Mouse (Mus musculus): ENCODE data around the gene H2-Aa. TPM values are rescaled to one million over a fixed set of nuclear protein-coding genes. Genes with fewer than 3 reads are reported as not detected.

H2-Aa gene
- polyA plus RNA-seq, 1 experiment from 2014 or later, result not detected

- H3K4me1 ChIP-seq (ENCODE audit: control insufficient read depth, insufficient read depth, low read length), result no peaks in the 10 kb centered on the region
- no peak overlapping the region for H3K4me3 ChIP-seq (ENCODE audit: low read depth, low read length)
- no peak overlapping the region for H3K27ac ChIP-seq (ENCODE audit: low read depth, low read length)
- H3K27me3 ChIP-seq (ENCODE audit: control insufficient read depth, insufficient read depth, low read length), result peaks cover 6% of the 10 kb centered on the region
- ATAC-seq (replicated peaks; ENCODE audit: insufficient number of reproducible peaks, low FRiP score, low TSS enrichment), result no peak
- no peaks in the 10 kb centered on the region for H3K9me3 ChIP-seq (replicated peaks; ENCODE audit: control insufficient read depth, low read length)
- no peak overlapping the region for H3K9ac ChIP-seq (ENCODE audit: low read depth, low read length)
- no peaks in the 10 kb centered on the region for H3K36me3 ChIP-seq (ENCODE audit: control insufficient read depth, insufficient read depth, low read length)
- H3K4me2 ChIP-seq, result no peak overlapping the region
Measured at GRCm38 (mm10) chr17:34295307-34295706, 7.7 kb upstream of the H2-Aa start.

GRCm38 (mm10) chr17:34294249-34294648 lies 6.6 kb upstream of the H2-Aa start:
- Histone ChIP-seq H3K4me3 (ENCODE audit: low read depth, low read length) (no peak overlapping the region), H3K27me3 (ENCODE audit: control insufficient read depth, insufficient read depth, low read length) (peaks cover 6% of the 10 kb centered on the region), H3K4me1 (ENCODE audit: control insufficient read depth, insufficient read depth, low read length) (no peaks in the 10 kb centered on the region), H3K4me2 (no peak overlapping the region), H3K9me3 (replicated peaks; ENCODE audit: control insufficient read depth, low read length) (no peaks in the 10 kb centered on the region), H3K27ac (ENCODE audit: low read depth, low read length) (no peak overlapping the region), H3K36me3 (ENCODE audit: control insufficient read depth, insufficient read depth, low read length) (no peaks in the 10 kb centered on the region), H3K9ac (ENCODE audit: low read depth, low read length) (no peak overlapping the region)
- WGBS (ENCODE audit: insufficient replicate concordance), result 63% methylated on average over 4 of the region's 4 CpGs
- no peak for ATAC-seq (replicated peaks; ENCODE audit: insufficient number of reproducible peaks, low FRiP score, low TSS enrichment)

GRCm38 (mm10) chr17:34293533-34293932 lies 5.9 kb upstream of the H2-Aa start:
- Histone ChIP-seq H3K4me2 (no peak overlapping the region), H3K9ac (ENCODE audit: low read depth, low read length) (no peak overlapping the region), H3K36me3 (ENCODE audit: control insufficient read depth, insufficient read depth, low read length) (no peaks in the 10 kb centered on the region), H3K4me1 (ENCODE audit: control insufficient read depth, insufficient read depth, low read length) (no peaks in the 10 kb centered on the region), H3K27ac (ENCODE audit: low read depth, low read length) (no peak overlapping the region), H3K9me3 (replicated peaks; ENCODE audit: control insufficient read depth, low read length) (no peaks in the 10 kb centered on the region), H3K4me3 (ENCODE audit: low read depth, low read length) (no peak overlapping the region), H3K27me3 (ENCODE audit: control insufficient read depth, insufficient read depth, low read length) (peaks cover 5% of the 10 kb centered on the region)
- 37% methylated on average over 2 of the region's 2 CpGs for WGBS (ENCODE audit: insufficient replicate concordance)
- no peak for ATAC-seq (replicated peaks; ENCODE audit: insufficient number of reproducible peaks, low FRiP score, low TSS enrichment)

- H3K4me3 ChIP-seq (ENCODE audit: low read depth, low read length), result no peak overlapping the region
- ATAC-seq (replicated peaks; ENCODE audit: insufficient number of reproducible peaks, low FRiP score, low TSS enrichment), result no peak
- H3K9me3 ChIP-seq (replicated peaks; ENCODE audit: control insufficient read depth, low read length), result no peaks in the 10 kb centered on the region
- H3K4me2 ChIP-seq, result no peak overlapping the region
- H3K36me3 ChIP-seq (ENCODE audit: control insufficient read depth, insufficient read depth, low read length), result no peaks in the 10 kb centered on the region
- H3K27ac ChIP-seq (ENCODE audit: low read depth, low read length), result no peak overlapping the region
- peaks cover 3% of the 10 kb centered on the region; the same call in 1 of the 2 replicates for H3K27me3 ChIP-seq (ENCODE audit: control insufficient read depth, insufficient read depth, low read length)
- no peaks in the 10 kb centered on the region for H3K4me1 ChIP-seq (ENCODE audit: control insufficient read depth, insufficient read depth, low read length)
- 86% methylated on average over 4 of the region's 4 CpGs for WGBS (ENCODE audit: insufficient replicate concordance)
- H3K9ac ChIP-seq (ENCODE audit: low read depth, low read length), result no peak overlapping the region
Measured at GRCm38 (mm10) chr17:34292570-34292969, 4.9 kb upstream of the H2-Aa start.

- WGBS (ENCODE audit: insufficient replicate concordance), result 16% methylated on average over 8 of the region's 8 CpGs
- no peak overlapping the region for H3K27ac ChIP-seq (ENCODE audit: low read depth, low read length)
- H3K9ac ChIP-seq (ENCODE audit: low read depth, low read length), result no peak overlapping the region
- no peaks in the 10 kb centered on the region for H3K9me3 ChIP-seq (replicated peaks; ENCODE audit: control insufficient read depth, low read length)
- no peak for ATAC-seq (replicated peaks; ENCODE audit: insufficient number of reproducible peaks, low FRiP score, low TSS enrichment)
- H3K27me3 ChIP-seq (ENCODE audit: control insufficient read depth, insufficient read depth, low read length), result peaks cover under 1% of the 10 kb centered on the region; the same call in 1 of the 2 replicates
- H3K4me3 ChIP-seq (ENCODE audit: low read depth, low read length), result no peak overlapping the region
- H3K4me1 ChIP-seq (ENCODE audit: control insufficient read depth, insufficient read depth, low read length), result no peaks in the 10 kb centered on the region
- no peaks in the 10 kb centered on the region for H3K36me3 ChIP-seq (ENCODE audit: control insufficient read depth, insufficient read depth, low read length)
- no peak overlapping the region for H3K4me2 ChIP-seq
Measured at GRCm38 (mm10) chr17:34291609-34292008, 4.0 kb upstream of the H2-Aa start.

GRCm38 (mm10) chr17:34288131-34288530 lies 508 bp upstream of the H2-Aa start:
- no peaks in the 10 kb centered on the region for H3K36me3 ChIP-seq (ENCODE audit: control insufficient read depth, insufficient read depth, low read length)
- no peak overlapping the region for H3K4me3 ChIP-seq (ENCODE audit: low read depth, low read length)
- no peak for ATAC-seq (replicated peaks; ENCODE audit: insufficient number of reproducible peaks, low FRiP score, low TSS enrichment)
- no peaks in the 10 kb centered on the region for H3K9me3 ChIP-seq (replicated peaks; ENCODE audit: control insufficient read depth, low read length)
- WGBS (ENCODE audit: insufficient replicate concordance), result 66% methylated on average over 3 of the region's 3 CpGs
- no peak overlapping the region for H3K4me2 ChIP-seq
- H3K9ac ChIP-seq (ENCODE audit: low read depth, low read length), result no peak overlapping the region
- no peaks in the 10 kb centered on the region for H3K27me3 ChIP-seq (ENCODE audit: control insufficient read depth, insufficient read depth, low read length)
- H3K27ac ChIP-seq (ENCODE audit: low read depth, low read length), result no peak overlapping the region
- no peaks in the 10 kb centered on the region for H3K4me1 ChIP-seq (ENCODE audit: control insufficient read depth, insufficient read depth, low read length)

- 60% methylated on average over 6 of the region's 6 CpGs for WGBS (ENCODE audit: insufficient replicate concordance)
- Histone ChIP-seq H3K27me3 (ENCODE audit: control insufficient read depth, insufficient read depth, low read length) (no peaks in the 10 kb centered on the region), H3K9ac (ENCODE audit: low read depth, low read length) (no peak overlapping the region), H3K27ac (ENCODE audit: low read depth, low read length) (no peak overlapping the region), H3K4me2 (no peak overlapping the region), H3K9me3 (replicated peaks; ENCODE audit: control insufficient read depth, low read length) (no peaks in the 10 kb centered on the region), H3K4me1 (ENCODE audit: control insufficient read depth, insufficient read depth, low read length) (no peaks in the 10 kb centered on the region), H3K36me3 (ENCODE audit: control insufficient read depth, insufficient read depth, low read length) (no peaks in the 10 kb centered on the region), H3K4me3 (ENCODE audit: low read depth, low read length) (no peak overlapping the region)
- ATAC-seq (replicated peaks; ENCODE audit: insufficient number of reproducible peaks, low FRiP score, low TSS enrichment), result no peak
Measured at GRCm38 (mm10) chr17:34286999-34287398, 624 bp downstream of the H2-Aa start.

GRCm38 (mm10) chr17:34286501-34286900 lies 1.1 kb downstream of the H2-Aa start:
- Histone ChIP-seq H3K9me3 (replicated peaks; ENCODE audit: control insufficient read depth, low read length) (no peaks in the 10 kb centered on the region), H3K36me3 (ENCODE audit: control insufficient read depth, insufficient read depth, low read length) (no peaks in the 10 kb centered on the region), H3K4me1 (ENCODE audit: control insufficient read depth, insufficient read depth, low read length) (no peaks in the 10 kb centered on the region), H3K9ac (ENCODE audit: low read depth, low read length) (no peak overlapping the region), H3K4me2 (no peak overlapping the region), H3K27ac (ENCODE audit: low read depth, low read length) (no peak overlapping the region), H3K27me3 (ENCODE audit: control insufficient read depth, insufficient read depth, low read length) (no peaks in the 10 kb centered on the region), H3K4me3 (ENCODE audit: low read depth, low read length) (no peak overlapping the region)
- 58% methylated on average over 5 of the region's 5 CpGs for WGBS (ENCODE audit: insufficient replicate concordance)
- no peak for ATAC-seq (replicated peaks; ENCODE audit: insufficient number of reproducible peaks, low FRiP score, low TSS enrichment)

GRCm38 (mm10) chr17:34285848-34286247 lies 1.8 kb downstream of the H2-Aa start:
- no peak overlapping the region for H3K27ac ChIP-seq (ENCODE audit: low read depth, low read length)
- H3K27me3 ChIP-seq (ENCODE audit: control insufficient read depth, insufficient read depth, low read length), result 0 out of 2 replicates have a peak, but pooled peaks cover 3% of the 10 kb centered on the region
- no peak overlapping the region for H3K4me3 ChIP-seq (ENCODE audit: low read depth, low read length)
- H3K9me3 ChIP-seq (replicated peaks; ENCODE audit: control insufficient read depth, low read length), result no peaks in the 10 kb centered on the region
- ATAC-seq (replicated peaks; ENCODE audit: insufficient number of reproducible peaks, low FRiP score, low TSS enrichment), result no peak
- no peak overlapping the region for H3K9ac ChIP-seq (ENCODE audit: low read depth, low read length)
- WGBS (ENCODE audit: insufficient replicate concordance), result 40% methylated on average over 4 of the region's 4 CpGs
- H3K36me3 ChIP-seq (ENCODE audit: control insufficient read depth, insufficient read depth, low read length), result no peaks in the 10 kb centered on the region
- no peaks in the 10 kb centered on the region for H3K4me1 ChIP-seq (ENCODE audit: control insufficient read depth, insufficient read depth, low read length)
- no peak overlapping the region for H3K4me2 ChIP-seq

All from heart, embryonic 11.5 days (tissue).